Mouse (Mus musculus): ENCODE measurements at regions not wholly inside any gene's neighbourhood (a gene's known extent, or its start where the extent isn't known, plus 50 kb on each side); places are given as distances from the start of the nearest gene placed in this dataset.

GRCm38 (mm10) chr12:105959756-105960155 lies 50.3 kb upstream of the Vrk1 start:
- ATAC-seq (replicated peaks; ENCODE audit: low FRiP score, low TSS enrichment, poor library complexity, severe bottlenecking): no peak

All from megakaryocyte-erythroid progenitor cell, adult 5-6 weeks (primary cell).